In the genomic region with DNA sequence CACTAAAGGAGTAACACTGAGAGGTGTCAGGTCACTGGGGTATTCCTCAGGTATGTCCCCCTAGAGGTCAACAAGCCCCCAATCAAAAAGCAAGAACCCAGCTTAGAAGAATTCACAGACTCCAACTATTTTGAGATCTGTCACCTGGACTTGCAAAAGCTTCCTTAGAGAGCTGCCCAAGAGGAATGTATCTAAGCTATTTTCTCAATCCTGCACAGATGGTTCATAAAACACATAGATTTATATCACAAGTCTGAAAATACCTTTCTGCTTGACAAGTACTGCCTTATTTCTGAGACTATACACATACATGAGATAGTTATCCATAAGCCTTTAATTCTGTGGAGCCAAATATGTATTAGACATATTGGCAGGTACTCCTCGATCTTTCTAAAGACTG, we compare ENCODE assay signal across 13 mouse cellular contexts.
"Had no signal": no experiment of that assay in that cellular context is flagged by ENCODE, and none has a peak within 500 bp of the region (broad histone marks: within the 10 kb centered on the region; RNA-seq: fewer than 3 reads in every experiment).

No protein-coding gene starts in this region.

- H3K9me3 ChIP-seq: liver, embryonic 13.5 days; stomach, embryonic 15.5 days had no signal

- H3K27ac ChIP-seq: liver, embryonic 13.5 days; stomach, embryonic 15.5 days had no signal

- H3K36me3 ChIP-seq: liver, embryonic 13.5 days; stomach, embryonic 15.5 days had no signal

- H3K4me2 ChIP-seq: liver, embryonic 13.5 days; midbrain, embryonic 11.5 days; stomach, embryonic 15.5 days had no signal

- H3K4me3 ChIP-seq: liver, embryonic 13.5 days; stomach, embryonic 15.5 days had no signal

- DNase-seq: kidney, adult 9 months; kidney, postnatal 14 days; kidney, postnatal 4 days; liver, embryonic 13.5 days; lung, adult 2 months; lung, postnatal 14 days; lung, postnatal 4 days; midbrain, embryonic 14.5 days; spleen, adult 18-20 months; thymus, adult 18-20 months; thymus, postnatal 36 days had no signal

- H3K4me1 ChIP-seq: liver, embryonic 13.5 days; stomach, embryonic 15.5 days had no signal

- H3K9ac ChIP-seq: liver, embryonic 13.5 days; stomach, embryonic 15.5 days had no signal

- H3K27me3 ChIP-seq: liver, embryonic 13.5 days; stomach, embryonic 15.5 days had no signal
